Mouse (Mus musculus) gastrocnemius, adult 8-10 months (tissue): ENCODE results near the gene Zfp276. TPM values are rescaled to one million over a fixed set of nuclear protein-coding genes. Genes with fewer than 3 reads are reported as not detected.
A peak's percentile ranks its signal among the peaks of the same experiment; 100 is the strongest.
"Not testable (repeated sequence)": the region's sequence is repeated elsewhere in the genome, so short reads cannot be mapped to it uniquely, and the experiment has no call there.

Experiments used
- DNase-seq, 2 experiments: peaks; one replicate each; pipeline ENCODE4 v3.0.0; 2022; ENCODE audit warnings: low spot score in 2 of 2
- total RNA-seq, 4 experiments: library from RNA; stranded (reverse); gene quantifications; 2 replicates each; pipeline ENCODE4 v1.2.4; 2022

The Zfp276 gene
- total RNA-seq = 1 to 10 TPM; 3.8 to 8.4 (median 5.4) TPM

- peak; percentile 61 to 65 for DNase-seq
These were observed at the start of gene Zfp276, which contains the start of gene Vps9d1 for GRCm38 (mm10) chr8:123254099-123254885. Zfp276 (plus strand) TSS chr8:123254195. Vps9d1 (minus strand) TSS chr8:123254348.

GRCm38 (mm10) chr8:123211876-123212275 is 42.1 kb upstream of the Zfp276 start:
- DNase-seq = no peak

- peak; percentile 74 to 83 for DNase-seq
These were observed 41.5 kb upstream of the Zfp276 start, which contains the start of the genes Chmp1a and Spata33 for GRCm38 (mm10) chr8:123212321-123213117. Chmp1a (minus strand) TSS chr8:123212763. Spata33 (plus strand) TSS chr8:123212832.

GRCm38 (mm10) chr8:123213118-123213772 is 40.8 kb upstream of the Zfp276 start:
- DNase-seq = no peak

- no peak for DNase-seq
These were observed 38.6 kb upstream of the Zfp276 start for GRCm38 (mm10) chr8:123215430-123215829.

GRCm38 (mm10) chr8:123220917-123221316 is 33.1 kb upstream of the Zfp276 start:
- DNase-seq = no peak

- DNase-seq = peak; percentile 77 to 83
These were observed 29.4 kb upstream of the Zfp276 start, which contains the start of gene Cdk10 for GRCm38 (mm10) chr8:123224278-123225266. Cdk10 (plus strand) TSS chr8:123224842.

GRCm38 (mm10) chr8:123228416-123228815 is 25.6 kb upstream of the Zfp276 start:
- no peak for DNase-seq

- not testable (repeated sequence) for DNase-seq
These were observed 23.7 kb upstream of the Zfp276 start for GRCm38 (mm10) chr8:123230326-123230725.

GRCm38 (mm10) chr8:123231742-123232141 is 22.3 kb upstream of the Zfp276 start:
- no peak for DNase-seq

- no peak for DNase-seq
These were observed 21.4 kb upstream of the Zfp276 start for GRCm38 (mm10) chr8:123232553-123232952.

- no peak for DNase-seq
These were observed 20.7 kb upstream of the Zfp276 start for GRCm38 (mm10) chr8:123233300-123233699.

GRCm38 (mm10) chr8:123233760-123234159 is 20.2 kb upstream of the Zfp276 start:
- no peak for DNase-seq

GRCm38 (mm10) chr8:123234918-123235519 is 19.0 kb upstream of the Zfp276 start:
- no peak for DNase-seq

- peak; percentile 75 to 79 for DNase-seq
These were observed 18.2 kb upstream of the Zfp276 start, which contains the start of gene Spata2l for GRCm38 (mm10) chr8:123235520-123236497. Spata2l (minus strand) TSS chr8:123236233.

- DNase-seq = no peak
These were observed 14.6 kb upstream of the Zfp276 start for GRCm38 (mm10) chr8:123239398-123239797.

- DNase-seq = no peak
These were observed 11.7 kb upstream of the Zfp276 start for GRCm38 (mm10) chr8:123242107-123242923.

- DNase-seq = no peak
These were observed 10.9 kb upstream of the Zfp276 start for GRCm38 (mm10) chr8:123243053-123243452.
